Mouse (Mus musculus) lung, embryonic 16.5 days (tissue): ENCODE measurements around the gene Hspg2. TPM values are rescaled to one million over a fixed set of nuclear protein-coding genes. Genes with fewer than 3 reads are reported as not detected.
A peak's percentile ranks its signal among the peaks of the same experiment; 100 is the strongest.

Source experiments
- ATAC-seq: fragments of 200-750 bp; cut with Nextera tagmentation; 2 replicates; pipeline ENCODE4 v1.8.0; 2017; ENCODE audit warnings: low read depth, mild to moderate bottlenecking, moderate library complexity
- H3K27ac ChIP-seq: fragments of 300-500 bp; sonication (generic); 2 replicates; pipeline ENCODE4 v1.5.1; 2014; ENCODE audit warnings: mild to moderate bottlenecking, control low read depth, low read length
- H3K27me3 ChIP-seq: fragments of 300-500 bp; sonication (generic); 2 replicates; pipeline ENCODE4 v1.6.1; 2014; ENCODE audit warnings: low read depth, low read length, mixed read lengths; ENCODE audit not compliant: control insufficient read depth, insufficient read depth
- H3K36me3 ChIP-seq: fragments of 300-500 bp; sonication (generic); 2 replicates; pipeline ENCODE4 v1.6.1; 2014; ENCODE audit warnings: low read length; ENCODE audit not compliant: control insufficient read depth, insufficient read depth
- H3K4me1 ChIP-seq: fragments of 300-500 bp; sonication (generic); replicated peaks from 2 replicates; pipeline ENCODE4 v1.6.1; 2014; ENCODE audit warnings: low read length, mixed read lengths; ENCODE audit not compliant: control insufficient read depth, insufficient read depth
- H3K4me2 ChIP-seq: fragments of 300-500 bp; sonication (generic); 2 replicates; pipeline ENCODE4 v1.6.1; 2014; ENCODE audit warnings: low read depth, low read length, control low read depth
- H3K4me3 ChIP-seq: fragments of 300-500 bp; sonication (generic); 2 replicates; pipeline ENCODE4 v1.5.1; 2014; ENCODE audit warnings: mild to moderate bottlenecking, low read length, control low read depth
- H3K9ac ChIP-seq: fragments of 300-500 bp; sonication (generic); 2 replicates; pipeline ENCODE4 v1.6.1; 2014; ENCODE audit warnings: low read length, control low read depth
- H3K9me3 ChIP-seq: fragments of 300-500 bp; sonication (generic); 2 replicates; pipeline ENCODE4 v1.6.1; 2016; ENCODE audit warnings: low read length; ENCODE audit not compliant: control insufficient read depth
- WGBS: fragments of 180-500 bp; shearing (Covaris S2); extraction: QIAGEN DNeasy Blood & Tissue Kit; methylation state at CpG from one replicate; pipeline ENCODE4 v1.1.7; 2014; 5-methylcytosine and 5-hydroxymethylcytosine counted together
- polyA plus RNA-seq: library from polyadenylated mRNA; unstranded; fragments of >200 nt; fragmentation: Nextera tagmentation; extraction: Ambion mirVana; gene quantifications from 2 replicates; pipeline ENCODE4 v1.2.1, GENCODE M21; 2015

Hspg2 gene
- polyA plus RNA-seq, 1 experiment from 2014 or later = 35.2 TPM

DNA sequence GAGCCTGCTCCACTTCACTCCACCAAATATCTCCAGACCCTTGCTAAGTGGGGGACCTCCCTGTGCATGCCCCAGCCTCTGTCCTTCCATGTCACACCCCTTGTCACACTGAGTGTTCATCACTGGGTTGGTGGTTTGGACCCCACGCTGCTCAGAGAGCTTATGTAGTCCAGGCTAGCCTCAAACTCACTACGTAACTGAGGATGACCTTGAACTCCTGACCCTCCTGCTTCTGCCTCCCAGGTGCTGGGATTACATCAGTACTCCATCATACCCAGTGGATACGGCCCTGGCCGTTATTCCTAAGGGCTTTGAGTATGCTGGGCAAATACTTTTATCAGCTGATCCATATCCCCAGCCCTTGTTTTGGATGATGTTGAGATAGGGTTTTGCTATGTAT is 24.6 kb downstream of the Hspg2 start:
- H3K36me3 ChIP-seq = no peaks in the 10 kb centered on the region
- no peaks in the 10 kb centered on the region for H3K9me3 ChIP-seq
- no peaks in the 10 kb centered on the region for H3K27me3 ChIP-seq
- no peak overlapping the region for H3K4me2 ChIP-seq
- H3K9ac ChIP-seq = no peak overlapping the region
- H3K4me3 ChIP-seq = no peak overlapping the region
- no peak for ATAC-seq
- peaks cover 61% of the 10 kb centered on the region for H3K4me1 ChIP-seq
- WGBS = 71% methylated on average over 4 of the region's 4 CpGs
- peak overlapping the region; percentile 34 for H3K27ac ChIP-seq

DNA sequence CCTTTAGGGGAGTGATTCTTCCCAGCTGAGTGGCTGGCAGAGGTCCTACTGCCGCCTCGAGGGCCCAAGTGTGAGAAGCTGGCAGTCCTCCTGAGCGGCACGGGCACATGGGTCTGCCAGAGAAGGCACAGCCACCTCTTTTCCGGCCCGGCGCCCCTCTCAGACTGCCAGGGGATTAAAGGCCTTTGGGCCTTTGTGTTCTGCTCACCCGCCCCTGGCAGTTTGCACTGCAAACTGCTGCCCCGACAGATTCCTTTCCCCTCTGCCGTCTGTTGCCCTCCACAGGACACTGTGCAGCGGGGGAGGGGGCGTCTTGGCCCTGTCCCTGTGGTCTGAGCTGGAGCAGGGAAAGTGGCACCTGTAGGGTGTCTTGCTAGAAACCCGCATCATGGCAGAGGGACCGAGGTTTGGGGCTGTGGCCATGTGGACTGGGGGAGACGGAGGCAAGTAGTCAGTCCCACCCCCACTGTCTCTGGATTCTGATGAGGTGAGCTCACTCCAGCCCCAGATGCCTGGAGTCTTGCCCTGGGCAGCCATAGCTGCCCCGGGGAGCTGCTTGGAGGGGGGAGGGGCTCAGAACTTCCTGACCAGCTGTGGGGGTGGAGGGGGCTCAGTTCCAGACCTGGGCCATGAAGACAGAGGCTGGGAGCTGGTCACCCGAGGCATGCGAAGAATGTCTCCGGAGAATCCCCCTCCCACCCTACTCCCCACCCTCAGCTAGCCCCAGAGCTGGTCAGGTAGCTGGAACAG is 26.4 kb downstream of the Hspg2 start:
- no peak overlapping the region for H3K4me3 ChIP-seq
- no peaks in the 10 kb centered on the region for H3K36me3 ChIP-seq
- H3K27me3 ChIP-seq = no peaks in the 10 kb centered on the region
- H3K9me3 ChIP-seq = no peaks in the 10 kb centered on the region
- H3K9ac ChIP-seq = peak overlapping the region; percentile 49
- ATAC-seq = peak; percentile 56
- peaks cover 54% of the 10 kb centered on the region for H3K4me1 ChIP-seq
- 14% methylated on average over 19 of the region's 19 CpGs for WGBS
- H3K27ac ChIP-seq = peak overlapping the region; percentile 90
- 0 out of 2 replicates have a peak overlapping the region, but pooled peaks have one; percentile 3 for H3K4me2 ChIP-seq

DNA sequence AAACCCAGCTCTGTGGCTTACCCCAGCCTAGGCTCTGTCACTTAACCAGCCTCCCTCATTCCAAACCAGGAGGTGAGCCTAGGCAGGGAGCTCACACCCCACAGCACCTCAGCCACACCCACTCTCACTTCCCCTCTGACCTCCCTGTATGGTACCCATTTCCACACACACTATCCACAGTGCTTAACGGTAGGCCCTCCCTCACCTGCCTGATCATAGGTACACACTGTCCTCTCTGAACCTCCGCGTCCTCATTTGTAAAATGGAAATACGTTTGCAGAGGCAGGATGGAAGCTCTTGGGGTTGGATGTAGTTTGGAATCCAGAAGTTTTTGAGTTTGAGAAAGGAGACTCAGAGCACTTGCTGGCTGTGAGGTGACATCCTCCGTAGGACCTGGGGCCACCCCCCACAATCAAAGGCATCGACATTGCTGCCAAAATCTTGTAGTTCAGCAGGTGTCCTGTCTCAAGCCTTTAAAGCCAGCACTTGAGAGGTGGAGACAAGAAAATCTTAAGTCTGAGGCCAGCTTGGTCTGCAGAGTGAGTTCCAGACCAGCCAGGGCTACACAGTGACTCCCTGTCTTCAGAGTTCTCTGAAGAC is 27.0 kb downstream of the Hspg2 start:
- Histone ChIP-seq H3K4me1 (peaks cover 49% of the 10 kb centered on the region), H3K4me3 (no peak overlapping the region), H3K4me2 (0 out of 2 replicates have a peak overlapping the region, but pooled peaks have one; percentile 3), H3K9ac (peak overlapping the region; percentile 49), H3K9me3 (no peaks in the 10 kb centered on the region), H3K36me3 (no peaks in the 10 kb centered on the region), H3K27ac (peak overlapping the region; percentile 90), H3K27me3 (no peaks in the 10 kb centered on the region)
- ATAC-seq = peak; percentile 10
- 36% methylated on average over 6 of the region's 6 CpGs for WGBS

DNA sequence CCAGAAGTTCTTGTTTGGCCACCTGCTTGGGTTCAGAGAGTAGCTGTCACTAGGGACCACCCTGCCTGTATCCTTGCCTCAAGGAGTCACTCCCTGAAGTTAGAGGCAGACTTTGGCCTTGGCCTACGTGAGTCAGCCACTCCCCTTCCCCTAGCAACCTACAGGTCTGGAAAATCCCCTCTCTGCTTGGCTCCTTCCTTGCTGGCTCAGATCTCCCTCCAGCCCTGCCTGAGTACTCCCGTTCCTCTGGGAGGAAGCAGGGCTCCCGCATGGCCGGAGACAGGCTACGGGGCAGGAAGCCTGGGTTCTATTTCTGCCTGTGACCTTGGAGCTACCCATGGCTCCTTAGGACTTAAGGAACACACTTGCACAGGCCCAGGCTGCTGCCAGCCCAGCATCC is 28.8 kb downstream of the Hspg2 start:
- H3K4me3 ChIP-seq = no peak overlapping the region
- peak; percentile 55 for ATAC-seq
- 66% methylated on average over 5 of the region's 5 CpGs for WGBS
- peak overlapping the region; percentile 87 for H3K27ac ChIP-seq
- H3K9ac ChIP-seq = peak overlapping the region; percentile 22; the same call in 1 of the 2 replicates
- H3K27me3 ChIP-seq = no peaks in the 10 kb centered on the region
- no peaks in the 10 kb centered on the region for H3K9me3 ChIP-seq
- peaks cover 49% of the 10 kb centered on the region for H3K4me1 ChIP-seq
- no peak overlapping the region for H3K4me2 ChIP-seq
- peaks cover 5% of the 10 kb centered on the region for H3K36me3 ChIP-seq

DNA sequence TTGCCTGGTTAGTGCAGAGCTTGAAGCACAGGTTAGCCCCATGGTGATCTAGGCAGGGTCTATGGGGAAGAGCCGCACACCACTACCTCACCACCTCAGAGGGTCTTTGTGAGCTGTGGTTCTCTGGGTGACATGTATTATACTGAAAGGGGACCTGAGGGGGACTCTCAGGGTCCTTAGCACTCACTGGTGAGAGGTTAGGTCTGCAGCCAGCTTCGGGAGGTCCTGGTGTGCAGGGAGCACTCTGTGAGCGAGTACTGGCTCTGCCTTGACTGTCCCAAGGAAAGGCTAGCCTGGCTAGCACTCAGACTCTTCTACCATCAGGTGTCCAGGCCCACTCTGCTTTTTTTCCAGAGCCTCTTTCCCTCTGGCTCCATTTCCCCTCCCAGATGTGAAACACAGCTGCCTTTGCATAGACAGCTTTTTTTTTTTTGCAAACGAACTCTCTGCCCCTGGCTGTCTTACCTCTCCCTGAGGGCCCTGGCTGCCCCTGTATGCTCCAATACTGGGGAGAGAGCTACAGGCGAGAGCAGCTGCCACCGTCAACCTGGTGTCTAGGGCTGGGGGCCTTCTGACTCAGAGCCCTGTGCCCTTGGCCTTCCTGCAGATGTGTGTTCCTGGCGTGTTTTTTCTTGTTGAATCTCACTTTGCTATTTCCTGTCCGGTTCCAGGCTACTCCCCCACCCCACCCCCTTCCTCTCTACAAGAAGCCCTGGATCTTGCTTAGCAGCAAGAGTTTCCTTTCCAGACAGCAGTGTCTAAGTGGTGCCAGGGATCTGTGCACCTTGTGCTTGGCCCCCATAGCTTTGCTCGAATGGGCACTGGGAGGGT is 29.5 kb downstream of the Hspg2 start:
- Histone ChIP-seq H3K4me3 (no peak overlapping the region), H3K27ac (peak overlapping the region; percentile 87), H3K36me3 (peaks cover 5% of the 10 kb centered on the region), H3K4me1 (peaks cover 44% of the 10 kb centered on the region), H3K27me3 (no peaks in the 10 kb centered on the region), H3K9me3 (no peaks in the 10 kb centered on the region), H3K4me2 (no peak overlapping the region), H3K9ac (peak overlapping the region; percentile 22)
- WGBS = 30% methylated on average over 9 of the region's 9 CpGs
- peak; percentile 41 for ATAC-seq

DNA sequence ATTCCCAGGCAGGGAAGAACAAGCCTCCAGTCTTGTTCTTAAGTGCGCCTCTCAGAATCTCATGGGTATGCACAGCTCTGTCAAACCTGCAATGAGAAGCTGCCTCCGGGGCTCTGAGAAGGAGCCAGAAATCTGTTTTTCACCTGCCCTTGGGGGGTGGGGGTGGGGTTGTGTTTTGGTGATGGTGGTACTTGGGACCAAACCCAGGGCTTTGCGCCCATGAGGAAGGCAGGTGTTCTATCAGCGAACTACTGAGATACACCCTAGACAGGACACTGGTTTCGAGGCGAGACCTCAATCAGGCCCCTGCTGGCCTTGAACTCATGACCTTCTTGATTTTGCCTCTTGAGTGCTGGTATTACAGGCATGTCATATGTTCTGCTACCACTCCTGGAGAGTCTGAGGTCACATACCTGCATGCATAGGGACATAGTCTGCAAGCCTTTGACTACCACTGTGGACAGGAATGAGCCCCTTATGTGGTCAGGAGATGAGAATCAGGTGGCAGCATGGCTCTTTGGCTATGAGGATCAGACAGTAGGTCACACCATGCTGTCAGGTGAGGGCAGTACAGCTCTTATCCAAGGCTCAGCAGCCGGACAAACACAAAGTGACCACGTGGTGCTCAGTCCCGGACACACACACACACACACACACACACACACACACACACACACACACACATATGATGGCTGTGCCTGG is 30.5 kb downstream of the Hspg2 start:
- Histone ChIP-seq H3K4me3 (no peak overlapping the region), H3K27ac (peak overlapping the region; percentile 87), H3K4me2 (no peak overlapping the region), H3K27me3 (no peaks in the 10 kb centered on the region), H3K9ac (no peak overlapping the region; the same call in 1 of the 2 replicates), H3K36me3 (peaks cover 5% of the 10 kb centered on the region), H3K4me1 (peaks cover 43% of the 10 kb centered on the region), H3K9me3 (no peaks in the 10 kb centered on the region)
- ATAC-seq = no peak
- WGBS = 78% methylated on average over 9 of the region's 9 CpGs

DNA sequence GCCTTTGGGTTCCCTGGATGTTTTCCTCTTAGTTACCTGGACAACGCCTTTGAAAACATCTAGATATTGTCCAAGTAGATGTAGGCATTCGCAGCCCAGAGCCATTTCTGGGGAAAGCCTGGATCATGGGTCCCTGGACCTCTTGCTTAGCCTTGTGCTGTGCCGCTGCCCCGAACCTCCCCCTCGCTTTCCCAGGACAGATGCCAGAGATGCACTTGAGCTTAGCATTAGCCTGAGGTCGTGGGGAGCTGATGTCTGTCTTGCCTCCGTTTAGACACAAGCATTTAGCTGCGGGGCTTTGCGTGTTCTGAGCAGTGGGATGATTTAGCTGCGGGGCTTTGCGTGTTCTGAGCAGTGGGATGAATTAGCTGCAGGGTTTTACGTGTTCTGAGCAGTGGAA is 31.6 kb downstream of the Hspg2 start:
- peaks cover 33% of the 10 kb centered on the region for H3K4me1 ChIP-seq
- no peak overlapping the region for H3K9ac ChIP-seq
- ATAC-seq = no peak
- no peak overlapping the region for H3K27ac ChIP-seq
- no peaks in the 10 kb centered on the region for H3K27me3 ChIP-seq
- H3K4me2 ChIP-seq = no peak overlapping the region
- 75% methylated on average over 12 of the region's 12 CpGs for WGBS
- H3K4me3 ChIP-seq = no peak overlapping the region
- H3K36me3 ChIP-seq = peaks cover 5% of the 10 kb centered on the region
- no peaks in the 10 kb centered on the region for H3K9me3 ChIP-seq

DNA sequence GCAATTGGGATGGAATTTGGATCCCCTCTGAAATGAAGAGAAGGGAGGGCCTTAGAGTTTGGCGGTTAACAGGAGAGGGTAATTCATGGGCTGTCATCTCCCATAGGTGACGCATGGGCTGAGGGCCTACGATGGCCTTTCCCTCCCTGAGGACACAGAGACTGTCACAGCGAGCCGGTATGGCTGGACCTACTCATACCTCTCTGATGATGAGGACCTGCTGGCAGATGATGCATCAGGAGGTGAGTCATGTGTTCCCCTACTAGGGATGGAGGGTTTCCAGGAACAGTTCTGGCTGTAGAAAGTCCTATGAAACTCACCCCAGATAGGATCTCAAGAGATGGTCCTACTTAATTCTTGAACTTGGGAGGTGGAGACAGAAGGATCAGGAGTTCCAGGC is 32.4 kb downstream of the Hspg2 start:
- WGBS = 86% methylated on average over 5 of the region's 5 CpGs
- no peak overlapping the region for H3K4me2 ChIP-seq
- H3K4me3 ChIP-seq = no peak overlapping the region
- H3K36me3 ChIP-seq = peaks cover 5% of the 10 kb centered on the region
- no peaks in the 10 kb centered on the region for H3K9me3 ChIP-seq
- H3K27ac ChIP-seq = no peak overlapping the region
- no peak overlapping the region for H3K9ac ChIP-seq
- peaks cover 27% of the 10 kb centered on the region for H3K4me1 ChIP-seq
- no peak for ATAC-seq
- no peaks in the 10 kb centered on the region for H3K27me3 ChIP-seq
